Mouse (Mus musculus) stomach, embryonic 16.5 days (tissue): ENCODE measurements at regions not wholly inside any gene's neighbourhood (a gene's known extent, or its start where the extent isn't known, plus 50 kb on each side); places are given as distances from the start of the nearest gene placed in this dataset.

ENCODE experiments used
- ATAC-seq: fragments of 200-750 bp; cut with Nextera tagmentation; 2 replicates; pipeline ENCODE4 v1.8.0; 2017; ENCODE audit warnings: moderate number of reproducible peaks, moderate TSS enrichment; ENCODE audit not compliant: insufficient read depth, low FRiP score
- H3K27ac ChIP-seq: fragments of 300-500 bp; sonication (generic); 2 replicates; pipeline ENCODE4 v1.5.1; 2014; ENCODE audit warnings: low read length
- H3K27me3 ChIP-seq: fragments of 300-500 bp; sonication (generic); 2 replicates; pipeline ENCODE4 v1.6.1; 2014; ENCODE audit warnings: low read length, control low read depth, mixed read lengths; ENCODE audit not compliant: control insufficient read depth, insufficient read depth
- H3K36me3 ChIP-seq: fragments of 300-500 bp; sonication (generic); 2 replicates; pipeline ENCODE4 v1.6.1; 2014; ENCODE audit warnings: low read length; ENCODE audit not compliant: control insufficient read depth, insufficient read depth
- H3K4me1 ChIP-seq: fragments of 300-500 bp; sonication (generic); 2 replicates; pipeline ENCODE4 v1.6.1; 2014; ENCODE audit warnings: low read length, control low read depth, mixed read lengths; ENCODE audit not compliant: control insufficient read depth, insufficient read depth
- H3K4me2 ChIP-seq: fragments of 300-500 bp; sonication (generic); 2 replicates; pipeline ENCODE4 v1.6.1; 2014; ENCODE audit warnings: low read depth, low read length, mixed read lengths
- H3K4me3 ChIP-seq: fragments of 300-500 bp; sonication (generic); replicated peaks from 2 replicates; pipeline ENCODE4 v1.5.1; 2014; ENCODE audit warnings: mild to moderate bottlenecking, low read length
- H3K9ac ChIP-seq: fragments of 300-500 bp; sonication (generic); 2 replicates; pipeline ENCODE4 v1.6.1; 2014; ENCODE audit warnings: low read length
- H3K9me3 ChIP-seq: fragments of 300-500 bp; sonication (generic); replicated peaks from 2 replicates; pipeline ENCODE4 v1.6.1; 2016; ENCODE audit warnings: low read length, control low read depth; ENCODE audit not compliant: control insufficient read depth
- WGBS: fragments of 180-500 bp; shearing (Covaris S2); extraction: QIAGEN DNeasy Blood & Tissue Kit; methylation state at CpG from one replicate; pipeline ENCODE4 v1.1.7; 2014; 5-methylcytosine and 5-hydroxymethylcytosine counted together

DNA sequence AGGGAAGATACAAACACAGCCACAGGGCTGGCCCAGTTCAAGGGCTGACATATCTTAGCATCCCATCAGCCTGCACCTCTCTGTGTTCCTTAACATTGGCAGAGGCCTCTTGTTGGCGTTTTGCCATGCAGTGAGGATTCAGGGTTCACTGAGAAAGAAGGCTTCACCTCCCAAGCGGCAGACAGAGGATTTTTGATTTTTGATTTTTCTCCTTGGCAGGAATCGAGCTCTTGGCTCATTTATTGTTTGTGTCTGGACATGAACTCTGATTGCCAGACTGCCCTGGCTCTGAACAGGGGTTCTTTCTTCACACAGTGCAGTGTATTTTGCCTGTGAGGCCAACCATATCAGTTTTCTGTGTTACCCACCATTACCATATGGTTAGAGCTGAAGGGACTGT, 259.9 kb upstream of the Dcn start:
- ATAC-seq = no peak
- WGBS = 54% methylated on average over 3 of the region's 3 CpGs
- H3K36me3 ChIP-seq = no peaks in the 10 kb centered on the region
- H3K9me3 ChIP-seq = no peaks in the 10 kb centered on the region
- no peaks in the 10 kb centered on the region for H3K27me3 ChIP-seq
- no peak overlapping the region for H3K4me2 ChIP-seq
- no peak overlapping the region for H3K9ac ChIP-seq
- H3K4me1 ChIP-seq = no peaks in the 10 kb centered on the region
- no peak overlapping the region for H3K27ac ChIP-seq
- H3K4me3 ChIP-seq = no peak overlapping the region

GRCm38 (mm10) chr10:97220431-97220830, 259.0 kb upstream of the Dcn start:
- Histone ChIP-seq H3K4me2 (no peak overlapping the region), H3K36me3 (no peaks in the 10 kb centered on the region), H3K4me3 (no peak overlapping the region), H3K27me3 (no peaks in the 10 kb centered on the region), H3K27ac (no peak overlapping the region), H3K9me3 (no peaks in the 10 kb centered on the region), H3K4me1 (no peaks in the 10 kb centered on the region), H3K9ac (no peak overlapping the region)
- WGBS = 79% methylated on average over 3 of the region's 3 CpGs
- ATAC-seq = no peak; the same call in 1 of the 2 replicates

GRCm38 (mm10) chr10:97235631-97236030, 243.8 kb upstream of the Dcn start:
- H3K4me2 ChIP-seq = no peak overlapping the region
- no peaks in the 10 kb centered on the region for H3K36me3 ChIP-seq
- H3K27ac ChIP-seq = no peak overlapping the region
- H3K4me1 ChIP-seq = no peaks in the 10 kb centered on the region
- no peak overlapping the region for H3K4me3 ChIP-seq
- no peak overlapping the region for H3K9ac ChIP-seq
- 68% methylated on average over 4 of the region's 4 CpGs for WGBS
- no peaks in the 10 kb centered on the region for H3K9me3 ChIP-seq
- no peaks in the 10 kb centered on the region for H3K27me3 ChIP-seq
- no peak for ATAC-seq

- WGBS = 77% methylated on average over 2 of the region's 2 CpGs
- H3K9me3 ChIP-seq = no peaks in the 10 kb centered on the region
- no peaks in the 10 kb centered on the region for H3K36me3 ChIP-seq
- H3K27me3 ChIP-seq = no peaks in the 10 kb centered on the region
- H3K9ac ChIP-seq = no peak overlapping the region
- H3K4me1 ChIP-seq = no peaks in the 10 kb centered on the region
- H3K4me3 ChIP-seq = no peak overlapping the region
- no peak overlapping the region for H3K27ac ChIP-seq
- no peak for ATAC-seq
- H3K4me2 ChIP-seq = no peak overlapping the region
These were observed 237.9 kb upstream of the Dcn start for GRCm38 (mm10) chr10:97241476-97241875.

- no peak overlapping the region for H3K9ac ChIP-seq
- no peak for ATAC-seq
- H3K9me3 ChIP-seq = no peaks in the 10 kb centered on the region
- no peak overlapping the region for H3K4me3 ChIP-seq
- WGBS = 80% methylated on average over 3 of the region's 3 CpGs
- no peaks in the 10 kb centered on the region for H3K36me3 ChIP-seq
- no peak overlapping the region for H3K27ac ChIP-seq
- H3K27me3 ChIP-seq = no peaks in the 10 kb centered on the region
- H3K4me1 ChIP-seq = no peaks in the 10 kb centered on the region
- no peak overlapping the region for H3K4me2 ChIP-seq
These were observed 233.7 kb upstream of the Dcn start for GRCm38 (mm10) chr10:97245674-97246073.

DNA sequence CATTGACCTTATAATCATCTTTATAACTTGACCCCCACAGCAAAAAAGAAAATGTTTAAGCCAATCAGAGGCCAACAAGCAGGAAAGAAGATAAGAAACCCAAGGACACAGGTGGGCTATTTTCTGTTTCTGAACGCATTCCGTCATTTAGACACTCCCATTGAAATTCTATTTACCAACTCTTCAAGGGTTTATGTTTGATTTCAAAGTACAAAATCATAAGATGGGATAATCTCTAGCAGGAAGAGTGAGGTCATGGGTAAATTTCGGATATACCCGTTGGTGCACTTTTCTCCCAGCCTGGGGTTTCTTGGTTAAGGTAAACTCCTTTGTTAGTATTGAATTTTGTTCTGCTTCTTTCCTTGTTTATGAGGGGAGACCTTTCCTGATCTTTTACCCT, 230.9 kb upstream of the Dcn start:
- WGBS = 62% methylated on average over 4 of the region's 4 CpGs
- Histone ChIP-seq H3K36me3 (no peaks in the 10 kb centered on the region), H3K4me2 (no peak overlapping the region), H3K27me3 (no peaks in the 10 kb centered on the region), H3K9ac (no peak overlapping the region), H3K4me3 (no peak overlapping the region), H3K4me1 (no peaks in the 10 kb centered on the region), H3K27ac (no peak overlapping the region), H3K9me3 (no peaks in the 10 kb centered on the region)
- no peak for ATAC-seq

DNA sequence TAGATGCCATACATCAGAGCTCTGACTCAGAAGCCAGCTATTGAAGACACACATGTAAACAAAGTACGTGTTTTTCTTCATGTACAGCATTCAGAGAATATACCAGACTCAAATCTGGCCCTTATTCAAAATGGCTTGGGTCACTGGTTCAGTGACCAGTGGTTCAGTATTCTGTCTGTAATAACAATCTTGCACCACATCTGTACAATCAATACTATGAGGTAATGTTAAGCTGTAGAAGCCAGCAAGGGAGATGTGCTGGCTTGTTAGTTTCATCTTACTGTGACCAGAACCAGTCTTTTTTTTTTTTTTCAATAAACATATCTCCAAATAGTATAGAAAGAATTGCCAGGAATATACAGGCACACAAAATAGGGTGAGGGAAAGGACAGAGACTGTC, 229.6 kb upstream of the Dcn start:
- no peak overlapping the region for H3K4me2 ChIP-seq
- no peak for ATAC-seq
- no peak overlapping the region for H3K9ac ChIP-seq
- no peak overlapping the region for H3K27ac ChIP-seq
- H3K4me3 ChIP-seq = no peak overlapping the region
- no peaks in the 10 kb centered on the region for H3K9me3 ChIP-seq
- no peaks in the 10 kb centered on the region for H3K4me1 ChIP-seq
- no peaks in the 10 kb centered on the region for H3K36me3 ChIP-seq
- WGBS = 59% methylated on average over 1 of the region's 1 CpGs
- no peaks in the 10 kb centered on the region for H3K27me3 ChIP-seq

DNA sequence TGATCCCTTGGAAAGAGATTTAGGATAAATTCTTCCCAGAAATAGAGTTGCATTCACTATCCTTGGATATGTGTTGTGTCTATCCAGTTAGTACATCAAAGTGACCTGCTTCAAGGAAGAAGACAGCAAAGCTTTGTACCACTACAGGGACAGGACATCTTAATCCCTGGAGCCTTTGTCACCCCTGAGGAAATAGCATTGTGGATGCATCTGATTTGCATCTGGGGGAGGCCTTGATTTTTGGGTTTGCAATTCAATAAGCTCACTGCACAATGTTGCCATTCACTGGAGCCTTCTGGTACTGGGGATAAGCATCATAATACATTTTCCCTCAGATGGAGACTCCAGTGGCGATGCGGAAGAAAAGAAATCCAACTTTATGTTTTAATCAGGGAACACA, 229.2 kb upstream of the Dcn start:
- no peak overlapping the region for H3K9ac ChIP-seq
- 98% methylated on average over 2 of the region's 2 CpGs for whole genome bisulfite sequencing
- no peak overlapping the region for H3K4me3 ChIP-seq
- no peak for ATAC-seq
- H3K27ac ChIP-seq = no peak overlapping the region
- no peaks in the 10 kb centered on the region for H3K4me1 ChIP-seq
- H3K9me3 ChIP-seq = no peaks in the 10 kb centered on the region
- H3K27me3 ChIP-seq = no peaks in the 10 kb centered on the region
- H3K36me3 ChIP-seq = no peaks in the 10 kb centered on the region
- no peak overlapping the region for H3K4me2 ChIP-seq

- no peak overlapping the region for H3K9ac ChIP-seq
- H3K36me3 ChIP-seq = no peaks in the 10 kb centered on the region
- no peaks in the 10 kb centered on the region for H3K27me3 ChIP-seq
- no peak overlapping the region for H3K4me3 ChIP-seq
- no peak overlapping the region for H3K4me2 ChIP-seq
- H3K27ac ChIP-seq = no peak overlapping the region
- WGBS = 62% methylated on average over 6 of the region's 6 CpGs
- no peak for ATAC-seq
- H3K9me3 ChIP-seq = no peaks in the 10 kb centered on the region
- no peaks in the 10 kb centered on the region for H3K4me1 ChIP-seq
These were observed 213.4 kb upstream of the Dcn start for GRCm38 (mm10) chr10:97265959-97266517.

GRCm38 (mm10) chr10:97282416-97282815, 197.0 kb upstream of the Dcn start:
- H3K27me3 ChIP-seq = no peaks in the 10 kb centered on the region
- ATAC-seq = no peak
- WGBS = 51% methylated on average over 2 of the region's 2 CpGs

More at GRCm38 (mm10) chr10:97282416-97282815, 197.0 kb upstream of the Dcn start:
- Histone ChIP-seq H3K9me3 (no peaks in the 10 kb centered on the region), H3K4me2 (no peak overlapping the region), H3K4me3 (no peak overlapping the region), H3K9ac (no peak overlapping the region), H3K27ac (no peak overlapping the region), H3K36me3 (no peaks in the 10 kb centered on the region), H3K4me1 (0 out of 2 replicates have a peak, but pooled peaks cover 4% of the 10 kb centered on the region)
